Mouse (Mus musculus) 3T3-L1 (cell line): ENCODE data around the gene Ccdc181.

Experiments used
- DNase-seq: peaks from one replicate; pipeline ENCODE4 v3.0.0-alpha.2; 2015; ENCODE audit warnings: low read depth, low spot score

Gene Ccdc181

DNA sequence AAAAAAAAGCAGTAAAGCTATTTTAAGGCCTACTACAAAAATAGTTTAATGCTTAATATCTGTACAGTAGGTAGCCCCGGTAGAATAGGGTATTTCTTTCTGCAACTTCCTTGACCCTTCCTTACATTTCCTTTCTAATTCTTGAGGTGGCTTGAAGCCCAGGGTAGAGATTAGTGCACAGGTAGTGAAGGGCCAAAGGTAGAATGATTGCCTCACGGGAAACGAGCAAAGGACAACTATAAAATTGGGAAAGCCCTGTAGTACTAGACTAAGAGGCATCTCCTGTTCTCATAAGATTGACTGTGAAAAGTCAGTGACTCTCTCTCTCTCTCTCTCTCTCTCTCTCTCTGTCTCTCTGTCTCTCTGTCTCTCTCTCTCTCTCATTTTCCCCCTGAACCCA, 60.0 kb downstream of the Ccdc181 start:
- no peak for DNase-seq

DNA sequence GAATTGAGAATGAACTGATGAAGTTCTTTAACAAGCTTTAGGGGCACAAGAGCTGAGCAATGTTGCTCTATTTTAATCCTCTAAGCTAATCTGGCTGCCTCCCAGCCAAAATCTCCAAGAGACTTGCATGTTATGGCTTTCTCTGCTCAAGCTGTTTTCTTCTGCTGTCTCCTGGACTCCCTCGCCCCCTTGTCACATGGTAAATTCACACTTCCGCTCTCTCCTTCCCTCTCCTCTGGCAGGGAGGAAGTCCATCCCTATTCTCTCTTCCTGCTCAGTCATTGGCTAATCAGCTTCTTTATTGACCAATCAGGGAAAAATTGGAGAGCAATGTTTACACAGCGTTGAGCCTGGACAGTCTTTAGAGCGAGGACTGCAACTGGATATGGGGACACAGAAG, 60.5 kb downstream of the Ccdc181 start:
- DNase-seq = no peak
